11 mouse cellular contexts compared by ENCODE assay signal in genomic region chr4:45755097-45755496, GRCm38 (mm10). TPM values are rescaled to one million over a fixed set of nuclear protein-coding genes. Genes with fewer than 3 reads are reported as not detected.
DNase-seq lines count a peak whose midpoint lies in the region; ATAC-seq lines count a peak whose summit lies in the region.
"Had no signal": no experiment of that assay in that cellular context is flagged by ENCODE, and none has a peak within 500 bp of the region (broad histone marks: within the 10 kb centered on the region; RNA-seq: fewer than 3 reads in every experiment).

No protein-coding gene starts in this region.

- 75% methylated on average over 9 of the region's 9 CpGs for WGBS in hindbrain, embryonic 10.5 days
- WGBS in hindbrain, embryonic 12.5 days: 61% methylated on average over 9 of the region's 9 CpGs
- WGBS in limb, embryonic 10.5 days: 75% methylated on average over 9 of the region's 9 CpGs

- DNase-seq in hindbrain, embryonic 10.5 days (ENCODE audit: low spot score): no peak
- peak; percentile 82 for DNase-seq in cerebellum, adult 11-12 months
- peak; percentile 71 to 81 for DNase-seq in cerebellum, postnatal 10 days
- DNase-seq in limb, embryonic 10.5 days (ENCODE audit: low spot score): no peak
- DNase-seq in kidney, postnatal 36 days: no peak
- no peak for DNase-seq in gastrocnemius, adult 8-10 months (ENCODE audit: low spot score in 2 of 2)
- DNase-seq: lung, postnatal 36 days; thymus, postnatal 36 days had no signal

- no peaks in the 10 kb centered on the region for H3K36me3 ChIP-seq in hindbrain, embryonic 10.5 days
- no peaks in the 10 kb centered on the region for H3K36me3 ChIP-seq in hindbrain, embryonic 12.5 days
- no peaks in the 10 kb centered on the region for H3K36me3 ChIP-seq in limb, embryonic 10.5 days

- H3K9ac ChIP-seq in hindbrain, embryonic 12.5 days: no peak overlapping the region

- no peak overlapping the region for H3K4me2 ChIP-seq in hindbrain, embryonic 12.5 days (replicated peaks)

- H3K27ac ChIP-seq in hindbrain, embryonic 10.5 days: peak overlapping the region; percentile 70
- no peak overlapping the region for H3K27ac ChIP-seq in hindbrain, embryonic 12.5 days
- H3K27ac ChIP-seq in limb, embryonic 10.5 days: peak overlapping the region; percentile 43

- H3K9me3 ChIP-seq in hindbrain, embryonic 10.5 days: no peaks in the 10 kb centered on the region
- H3K9me3 ChIP-seq in hindbrain, embryonic 12.5 days (replicated peaks): no peaks in the 10 kb centered on the region
- no peaks in the 10 kb centered on the region for H3K9me3 ChIP-seq in limb, embryonic 10.5 days (replicated peaks)

- ATAC-seq in hindbrain, embryonic 12.5 days (ENCODE audit: low FRiP score): no peak

- peaks cover 54% of the 10 kb centered on the region for H3K27me3 ChIP-seq in hindbrain, embryonic 10.5 days (ENCODE audit: insufficient read depth, poor library complexity, severe bottlenecking)
- peaks cover 2% of the 10 kb centered on the region; the same call in 1 of the 2 replicates for H3K27me3 ChIP-seq in hindbrain, embryonic 12.5 days
- H3K27me3 ChIP-seq in limb, embryonic 10.5 days (ENCODE audit: low read depth, poor library complexity, severe bottlenecking): peaks cover 12% of the 10 kb centered on the region
- H3K27me3 ChIP-seq: CH12.LX had no signal

- peaks cover 64% of the 10 kb centered on the region for H3K4me1 ChIP-seq in hindbrain, embryonic 10.5 days (replicated peaks)
- H3K4me1 ChIP-seq in hindbrain, embryonic 12.5 days: peaks cover 46% of the 10 kb centered on the region
- peaks cover 58% of the 10 kb centered on the region for H3K4me1 ChIP-seq in limb, embryonic 10.5 days

- H3K4me3 ChIP-seq in hindbrain, embryonic 10.5 days: no peak overlapping the region
- H3K4me3 ChIP-seq in hindbrain, embryonic 12.5 days: no peak overlapping the region
- H3K4me3 ChIP-seq in limb, embryonic 10.5 days: no peak overlapping the region
- H3K4me3 ChIP-seq: myocyte had no signal

RNA-seq across cellular contexts. Expression of gene Aldh1b1, which starts 43.7 kb away (rescaled TPM):
- 7.3 and 7.4 TPM in 2 replicates for polyA plus RNA-seq in hindbrain, embryonic 10.5 days (2016; fragmentation: Nextera tagmentation; extraction: Ambion mirVana)
- polyA plus RNA-seq in hindbrain, embryonic 12.5 days (2016; fragmentation: Nextera tagmentation; extraction: Ambion mirVana): 7.4 and 7.6 TPM in 2 replicates
- 2.5 and 2.9 TPM in 2 replicates for polyA plus RNA-seq in limb, embryonic 10.5 days (2016; fragmentation: Nextera tagmentation; extraction: Ambion mirVana)
- under 1 TPM; 0.27 to 0.81 (median 0.37) TPM for total RNA-seq in gastrocnemius, adult 8-10 months (2022)

Comparison
In these comparisons a context has a peak if more than half of its experiments do, and no peak if none do; other contexts are left out.
1. DNase-seq: peak in cerebellum, adult 11-12 months (single experiment) and cerebellum, postnatal 10 days (2 of 2); none in hindbrain, embryonic 10.5 days (single experiment), limb, embryonic 10.5 days (single experiment), kidney, postnatal 36 days (0 of 2) and gastrocnemius, adult 8-10 months (0 of 2).